Mouse (Mus musculus) cerebellum, adult 2 months (tissue): ENCODE results near the gene Rps6ka5.

Experiments used
- CTCF ChIP-seq: fragments of 200-500 bp; IDR thresholded peaks from 2 replicates; pipeline ENCODE4 v1.5.1; 2011; ENCODE audit warnings: low read depth, mild to moderate bottlenecking, control low read depth, low read length, moderate library complexity, borderline replicate concordance; ENCODE audit not compliant: insufficient read depth
- POLR2A ChIP-seq: fragments of 200-500 bp; IDR thresholded peaks from 2 replicates; pipeline ENCODE4 v1.6.1; 2011; ENCODE audit warnings: low read length, control low read depth, borderline replicate concordance; ENCODE audit not compliant: insufficient read depth

DNA sequence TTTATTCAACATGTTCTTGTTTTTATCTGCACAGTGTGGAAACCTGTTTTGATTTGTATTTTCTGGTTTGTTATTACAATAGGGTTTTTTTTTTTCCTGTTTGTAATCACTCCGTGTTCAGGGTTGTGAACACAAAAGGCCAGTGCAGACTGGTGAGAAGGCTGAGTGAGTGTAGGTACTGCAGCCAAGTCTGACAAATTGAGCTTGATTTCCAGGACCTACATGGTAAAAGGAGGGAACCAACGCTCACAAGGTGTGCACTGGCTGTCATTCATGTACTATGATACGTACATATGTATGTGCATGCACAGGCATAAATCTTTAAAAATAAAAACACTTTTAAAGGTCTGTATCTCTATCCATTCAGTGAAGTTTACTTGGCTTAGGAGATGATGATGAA, 31.5 kb downstream of the Rps6ka5 start:
- no peak for TF ChIP-seq POLR2A
- no peak for TF ChIP-seq CTCF
